Mouse (Mus musculus) brain, embryonic 18.5 days (tissue): ENCODE measurements around the gene Arl13b.

Experiments used
- DNase-seq: peaks from one replicate; pipeline ENCODE4 v3.0.0-alpha.2; 2012; ENCODE audit warnings: low read depth, low spot score

Gene Arl13b

GRCm38 (mm10) chr16:62846498-62847312, at the start of gene Arl13b:
TSS of gene Arl13b (minus strand) at chr16:62847040.
- peak; percentile 95 for DNase-seq

GRCm38 (mm10) chr16:62895824-62896223, 49.0 kb upstream of the Arl13b start:
- no peak for DNase-seq

GRCm38 (mm10) chr16:62874065-62874464, 27.2 kb upstream of the Arl13b start:
- DNase-seq = no peak

- no peak for DNase-seq
Measured at GRCm38 (mm10) chr16:62873180-62873579, 26.3 kb upstream of the Arl13b start.

GRCm38 (mm10) chr16:62872688-62873117, 25.9 kb upstream of the Arl13b start:
- no peak for DNase-seq

- no peak for DNase-seq
Measured at GRCm38 (mm10) chr16:62861455-62861854, 14.6 kb upstream of the Arl13b start.

GRCm38 (mm10) chr16:62860140-62860539, 13.3 kb upstream of the Arl13b start:
- no peak for DNase-seq

- DNase-seq = no peak
Measured at GRCm38 (mm10) chr16:62858018-62858417, 11.2 kb upstream of the Arl13b start.

- no peak for DNase-seq
Measured at GRCm38 (mm10) chr16:62857498-62857897, 10.7 kb upstream of the Arl13b start.

- DNase-seq = no peak
Measured at GRCm38 (mm10) chr16:62856273-62856672, 9.4 kb upstream of the Arl13b start.

GRCm38 (mm10) chr16:62855385-62855784, 8.5 kb upstream of the Arl13b start:
- no peak for DNase-seq

GRCm38 (mm10) chr16:62854191-62855068, 7.6 kb upstream of the Arl13b start, which contains the start of gene Pros1:
TSS of gene Pros1 (plus strand) at chr16:62854307.
- no peak for DNase-seq

- DNase-seq = no peak
Measured at GRCm38 (mm10) chr16:62853611-62854126, 6.8 kb upstream of the Arl13b start.

GRCm38 (mm10) chr16:62852464-62853252, 5.8 kb upstream of the Arl13b start:
- no peak for DNase-seq

- no peak for DNase-seq
Measured at GRCm38 (mm10) chr16:62845341-62845740, 1.5 kb downstream of the Arl13b start.

- DNase-seq = no peak
Measured at GRCm38 (mm10) chr16:62834016-62834735, 12.7 kb downstream of the Arl13b start.

- DNase-seq = no peak
Measured at GRCm38 (mm10) chr16:62832481-62832880, 14.4 kb downstream of the Arl13b start.

- no peak for DNase-seq
Measured at GRCm38 (mm10) chr16:62832027-62832426, 14.8 kb downstream of the Arl13b start.

- DNase-seq = no peak
Measured at GRCm38 (mm10) chr16:62826156-62827001, 20.5 kb downstream of the Arl13b start.

- DNase-seq = no peak
Measured at GRCm38 (mm10) chr16:62822472-62822871, 24.4 kb downstream of the Arl13b start.
